Comparison of ENCODE assay signal across 15 mouse cellular contexts in the genomic region with DNA sequence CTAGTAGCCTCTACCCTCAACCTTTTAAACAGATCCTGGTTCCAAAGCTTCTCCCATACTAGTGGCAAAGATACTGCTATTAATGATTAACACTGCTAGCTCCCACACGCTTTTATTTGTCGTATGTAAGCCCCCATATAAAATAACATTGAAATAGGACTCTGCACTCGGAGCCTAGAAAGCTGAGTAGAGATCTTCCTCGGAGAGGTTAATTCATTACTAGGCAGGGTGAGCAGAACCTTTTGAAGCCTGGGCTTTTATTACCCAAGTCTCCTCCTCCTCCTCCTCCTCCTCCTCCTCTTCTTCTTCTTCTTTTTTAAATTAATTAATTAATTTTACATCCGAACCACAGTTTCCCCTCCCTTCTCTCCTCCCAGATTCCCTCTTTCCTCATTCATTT.
"Had no signal": no experiment of that assay in that cellular context is flagged by ENCODE, and none has a peak within 500 bp of the region (broad histone marks: within the 10 kb centered on the region; RNA-seq: fewer than 3 reads in every experiment).

No protein-coding gene starts in this region.

- H3K9ac ChIP-seq: lung, embryonic 15.5 days; midbrain, embryonic 13.5 days; midbrain, embryonic 15.5 days; neural tube, embryonic 12.5 days had no signal

- H3K4me1 ChIP-seq: lung, embryonic 15.5 days; megakaryocyte, embryonic 14.5 days; midbrain, embryonic 13.5 days; midbrain, embryonic 15.5 days; neural tube, embryonic 12.5 days had no signal

- H3K4me3 ChIP-seq: lung, embryonic 15.5 days; megakaryocyte, embryonic 14.5 days; midbrain, embryonic 13.5 days; midbrain, embryonic 15.5 days; neural tube, embryonic 12.5 days had no signal

- H3K27ac ChIP-seq: lung, embryonic 15.5 days; macrophage; midbrain, embryonic 13.5 days; midbrain, embryonic 15.5 days; neural tube, embryonic 12.5 days had no signal

- DNase-seq: lung, adult 2 months; lung, postnatal 14 days; lung, postnatal 36 days; right cerebral cortex, postnatal 14 days; thymus, adult 18-20 months; thymus, postnatal 14 days; thymus, postnatal 36 days had no signal

- H3K9me3 ChIP-seq: lung, embryonic 15.5 days; megakaryocyte, embryonic 14.5 days; midbrain, embryonic 13.5 days; midbrain, embryonic 15.5 days; neural tube, embryonic 12.5 days had no signal

- H3K4me2 ChIP-seq: lung, embryonic 15.5 days; midbrain, embryonic 11.5 days; midbrain, embryonic 13.5 days; midbrain, embryonic 15.5 days; neural tube, embryonic 12.5 days had no signal

- H3K36me3 ChIP-seq: lung, embryonic 15.5 days; midbrain, embryonic 13.5 days; midbrain, embryonic 15.5 days; neural tube, embryonic 12.5 days had no signal

- H3K27me3 ChIP-seq: lung, embryonic 15.5 days; midbrain, embryonic 13.5 days; midbrain, embryonic 15.5 days; neural tube, embryonic 12.5 days had no signal

- ATAC-seq: lung, postnatal 0 days; midbrain, embryonic 13.5 days; midbrain, embryonic 15.5 days had no signal
